Mouse (Mus musculus) ES-Bruce4 (cell line): Measurements from ENCODE around the gene 1700025G04Rik.

Experiments used
- EP300 ChIP-seq: IDR thresholded peaks from 2 replicates; pipeline ENCODE4 v1.6.1; 2011; ENCODE audit warnings: low read depth, low read length; ENCODE audit not compliant: insufficient read depth
- POLR2A ChIP-seq: IDR thresholded peaks from one replicate; pipeline ENCODE4 v1.8.1; 2011; ENCODE audit warnings: low read length; ENCODE audit not compliant: insufficient read depth

DNA sequence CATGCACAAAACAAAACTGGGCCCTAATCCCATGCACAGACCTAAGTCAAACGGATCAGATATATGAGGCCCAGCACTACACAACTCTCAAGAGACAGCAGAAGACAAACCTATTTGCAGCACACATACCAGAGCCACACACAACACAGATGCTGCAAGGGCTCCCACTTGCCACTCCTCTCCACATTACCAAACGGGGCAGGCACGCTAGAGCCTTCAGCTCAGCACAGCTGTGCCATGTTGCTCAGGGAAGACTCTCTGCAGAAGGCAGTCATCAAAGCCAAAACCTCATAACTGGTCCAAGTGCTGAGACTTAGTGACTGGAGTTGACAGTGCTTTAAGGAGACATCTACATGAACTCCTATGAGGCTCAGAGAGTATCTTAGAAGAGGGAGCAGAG lies 130.9 kb downstream of the 1700025G04Rik start:
- TF ChIP-seq EP300 = no peak
- TF ChIP-seq POLR2A = no peak
